Mouse (Mus musculus) yolk sac, embryonic 10.5 days (tissue): ENCODE results near the gene Slc22a16.
A peak's percentile ranks its signal among the peaks of the same experiment; 100 is the strongest.
"Not testable (repeated sequence)": the region's sequence is repeated elsewhere in the genome, so short reads cannot be mapped to it uniquely, and the experiment has no call there.

ENCODE experiments used
- DNase-seq: peaks from one replicate; pipeline ENCODE4 v3.0.0-alpha.2; 2017; ENCODE audit warnings: low spot score

The Slc22a16 gene

GRCm38 (mm10) chr10:40570036-40570435 is at the start of gene Slc22a16:
Gene Slc22a16, plus strand, starts transcription at chr10:40570336.
- no peak for DNase-seq

- DNase-seq: no peak
Measured at GRCm38 (mm10) chr10:40521579-40521978, 48.6 kb upstream of the Slc22a16 start.

GRCm38 (mm10) chr10:40523312-40523975 is 46.7 kb upstream of the Slc22a16 start:
- DNase-seq: no peak

- DNase-seq: no peak
Measured at GRCm38 (mm10) chr10:40524032-40524806, 45.9 kb upstream of the Slc22a16 start.

GRCm38 (mm10) chr10:40524991-40525390 is 45.1 kb upstream of the Slc22a16 start:
- DNase-seq: peak; percentile 44

GRCm38 (mm10) chr10:40525616-40526155 is 44.5 kb upstream of the Slc22a16 start:
- DNase-seq: no peak

GRCm38 (mm10) chr10:40526301-40526761 is 43.8 kb upstream of the Slc22a16 start:
- no peak for DNase-seq

- no peak for DNase-seq
Measured at GRCm38 (mm10) chr10:40526986-40527385, 43.1 kb upstream of the Slc22a16 start.

- DNase-seq: no peak
Measured at GRCm38 (mm10) chr10:40527573-40527972, 42.6 kb upstream of the Slc22a16 start.

- no peak for DNase-seq
Measured at GRCm38 (mm10) chr10:40528668-40529067, 41.5 kb upstream of the Slc22a16 start.

- no peak for DNase-seq
Measured at GRCm38 (mm10) chr10:40529617-40530016, 40.5 kb upstream of the Slc22a16 start.

GRCm38 (mm10) chr10:40530661-40531060 is 39.5 kb upstream of the Slc22a16 start:
- no peak for DNase-seq

- DNase-seq: not testable (repeated sequence)
Measured at GRCm38 (mm10) chr10:40532586-40532985, 37.5 kb upstream of the Slc22a16 start.

GRCm38 (mm10) chr10:40541351-40541750 is 28.8 kb upstream of the Slc22a16 start:
- no peak for DNase-seq

GRCm38 (mm10) chr10:40549317-40549716 is 20.8 kb upstream of the Slc22a16 start:
- DNase-seq: peak; percentile 39

GRCm38 (mm10) chr10:40551801-40552200 is 18.3 kb upstream of the Slc22a16 start:
- no peak for DNase-seq

- DNase-seq: not testable (repeated sequence)
Measured at GRCm38 (mm10) chr10:40565695-40566094, 4.4 kb upstream of the Slc22a16 start.

GRCm38 (mm10) chr10:40575912-40576634 is 5.9 kb downstream of the Slc22a16 start:
- DNase-seq: no peak

- no peak for DNase-seq
Measured at GRCm38 (mm10) chr10:40583584-40584255, 13.6 kb downstream of the Slc22a16 start.

GRCm38 (mm10) chr10:40592186-40592585 is 22.1 kb downstream of the Slc22a16 start:
- no peak for DNase-seq

- DNase-seq: no peak
Measured at GRCm38 (mm10) chr10:40597177-40597576, 27.0 kb downstream of the Slc22a16 start.
